Mouse (Mus musculus) intestine, embryonic 14.5 days (tissue): Measurements from ENCODE around the gene Alk. TPM values are rescaled to one million over a fixed set of nuclear protein-coding genes. Genes with fewer than 3 reads are reported as not detected.

Source experiments
- ATAC-seq: fragments of 200-750 bp; cut with Nextera tagmentation; replicated peaks from 2 replicates; pipeline ENCODE4 v1.8.0; 2017; ENCODE audit warnings: low read depth, moderate number of reproducible peaks, moderate TSS enrichment, moderate library complexity; ENCODE audit not compliant: low FRiP score, low TSS enrichment
- DNase-seq: peaks from one replicate; pipeline ENCODE4 v3.0.0-alpha.2; 2018; ENCODE audit warnings: low spot score
- H3K27ac ChIP-seq: fragments of 300-500 bp; sonication (generic); 2 replicates; pipeline ENCODE4 v1.5.1; 2014; ENCODE audit warnings: low read depth, mild to moderate bottlenecking, control low read depth
- H3K27me3 ChIP-seq: fragments of 300-500 bp; sonication (generic); replicated peaks from 2 replicates; pipeline ENCODE4 v1.6.1; 2014; ENCODE audit warnings: low read length, control low read depth; ENCODE audit not compliant: control insufficient read depth, insufficient read depth
- H3K36me3 ChIP-seq: fragments of 300-500 bp; sonication (generic); 2 replicates; pipeline ENCODE4 v1.6.1; 2014; ENCODE audit warnings: low read length, control low read depth; ENCODE audit not compliant: control insufficient read depth, insufficient read depth
- H3K4me1 ChIP-seq: fragments of 300-500 bp; sonication (generic); replicated peaks from 2 replicates; pipeline ENCODE4 v1.6.1; 2014; ENCODE audit warnings: low read length, control low read depth, mixed read lengths; ENCODE audit not compliant: control insufficient read depth, insufficient read depth
- H3K4me2 ChIP-seq: fragments of 300-500 bp; sonication (generic); 2 replicates; pipeline ENCODE4 v1.6.1; 2014; ENCODE audit warnings: low read length
- H3K4me3 ChIP-seq: fragments of 300-500 bp; sonication (generic); 2 replicates; pipeline ENCODE4 v1.5.1; 2014; ENCODE audit warnings: low read depth, low read length, control low read depth, mixed read lengths
- H3K9ac ChIP-seq: fragments of 300-500 bp; sonication (generic); 2 replicates; pipeline ENCODE4 v1.6.1; 2014; ENCODE audit warnings: mild to moderate bottlenecking, low read length
- H3K9me3 ChIP-seq: fragments of 300-500 bp; sonication (generic); 2 replicates; pipeline ENCODE4 v1.6.1; 2016; ENCODE audit warnings: low read length, control low read depth; ENCODE audit not compliant: control insufficient read depth
- WGBS: fragments of 180-500 bp; shearing (Covaris S2); extraction: QIAGEN DNeasy Blood & Tissue Kit; methylation state at CpG from one replicate; pipeline ENCODE4 v1.1.7; 2014; 5-methylcytosine and 5-hydroxymethylcytosine counted together
- polyA plus RNA-seq: library from polyadenylated mRNA; unstranded; fragments of >200 nt; fragmentation: Nextera tagmentation; extraction: Ambion mirVana; gene quantifications from 2 replicates; pipeline ENCODE4 v1.2.1, GENCODE M21; 2014

Gene Alk
- polyA plus RNA-seq, 1 experiment from 2014 or later: 0.61 TPM

DNA sequence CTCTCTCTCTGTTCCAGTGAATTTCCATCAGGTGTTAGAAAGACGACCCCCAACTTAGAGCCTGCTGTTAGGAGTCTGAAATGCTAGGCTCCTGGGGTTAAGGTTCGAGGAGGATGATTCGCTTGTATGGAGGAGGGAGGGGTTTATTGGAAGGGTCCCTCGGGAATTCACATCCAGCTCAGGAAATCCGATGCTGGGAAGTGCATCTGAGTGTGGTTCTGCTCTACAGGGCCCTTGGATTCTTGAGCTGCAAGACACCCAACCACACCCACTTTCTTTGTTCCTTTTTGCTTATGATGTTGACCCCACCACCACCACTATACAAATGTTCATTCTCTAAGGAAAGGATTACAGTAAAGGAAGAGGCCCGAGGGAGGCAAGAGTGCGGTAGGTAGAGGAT lies 81.4 kb downstream of the Alk start:
- Histone ChIP-seq H3K27ac (no peak overlapping the region), H3K27me3 (no peaks in the 10 kb centered on the region)
- no peak for ATAC-seq

DNA sequence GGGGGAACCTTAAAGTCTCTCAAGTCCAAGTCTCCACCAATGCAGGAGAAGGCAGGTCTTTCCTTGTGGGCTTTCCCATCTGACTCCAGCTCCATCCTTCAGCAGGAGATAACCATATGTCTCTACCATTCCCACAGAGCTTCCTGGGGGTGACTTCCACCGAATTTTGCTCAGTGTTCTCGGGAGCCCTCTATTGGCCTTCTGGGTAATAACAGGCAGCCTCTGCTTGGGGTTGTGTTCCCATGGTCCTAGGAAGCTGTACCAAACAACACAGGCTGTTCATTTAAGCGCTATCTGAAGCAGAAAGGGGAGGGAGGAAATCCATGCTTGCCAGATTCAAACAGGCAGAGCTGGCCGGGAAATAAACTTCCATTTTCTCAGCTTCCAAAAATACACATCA lies 82.0 kb downstream of the Alk start:
- Histone ChIP-seq H3K4me3 (no peak overlapping the region), H3K9ac (no peak overlapping the region), H3K4me2 (no peak overlapping the region), H3K27me3 (no peaks in the 10 kb centered on the region), H3K4me1 (no peaks in the 10 kb centered on the region), H3K27ac (no peak overlapping the region), H3K9me3 (no peaks in the 10 kb centered on the region), H3K36me3 (no peaks in the 10 kb centered on the region)
- ATAC-seq (no peak), DNase-seq (peak; percentile 71)
- 26% methylated on average over 4 of the region's 4 CpGs for WGBS

More for the DNA sequence above, 81.4 kb downstream of the Alk start:
- Histone ChIP-seq H3K36me3 (no peaks in the 10 kb centered on the region), H3K9ac (no peak overlapping the region), H3K9me3 (no peaks in the 10 kb centered on the region), H3K4me1 (no peaks in the 10 kb centered on the region), H3K4me2 (no peak overlapping the region), H3K4me3 (no peak overlapping the region)
- no peak for DNase-seq
- 47% methylated on average over 7 of the region's 7 CpGs for WGBS

DNA sequence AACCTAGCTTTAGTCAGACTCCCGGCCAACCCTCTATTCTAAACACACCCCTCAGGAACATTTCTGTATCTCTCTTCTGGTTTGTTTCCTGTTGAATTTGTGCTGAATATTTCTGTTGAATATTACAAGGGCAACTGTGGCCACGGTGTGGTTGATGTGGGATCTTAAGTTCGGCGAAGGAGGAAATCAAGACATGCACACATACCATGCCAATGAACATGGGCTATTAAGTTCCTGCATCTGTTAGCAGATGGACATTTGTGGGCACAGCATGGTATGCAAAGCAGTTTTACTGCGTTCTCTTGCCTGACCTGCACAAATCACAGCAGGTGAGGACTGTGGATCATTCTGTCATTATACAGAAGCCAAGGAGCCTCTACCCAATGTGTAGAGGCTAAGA lies 83.1 kb downstream of the Alk start:
- no peaks in the 10 kb centered on the region for H3K36me3 ChIP-seq
- H3K4me1 ChIP-seq: no peaks in the 10 kb centered on the region
- H3K9me3 ChIP-seq: no peaks in the 10 kb centered on the region
- H3K9ac ChIP-seq: no peak overlapping the region
- no peak for ATAC-seq
- no peak for DNase-seq
- no peak overlapping the region for H3K4me3 ChIP-seq
- no peaks in the 10 kb centered on the region for H3K27me3 ChIP-seq
- WGBS: 90% methylated on average over 5 of the region's 5 CpGs
- no peak overlapping the region for H3K4me2 ChIP-seq
- no peak overlapping the region for H3K27ac ChIP-seq

DNA sequence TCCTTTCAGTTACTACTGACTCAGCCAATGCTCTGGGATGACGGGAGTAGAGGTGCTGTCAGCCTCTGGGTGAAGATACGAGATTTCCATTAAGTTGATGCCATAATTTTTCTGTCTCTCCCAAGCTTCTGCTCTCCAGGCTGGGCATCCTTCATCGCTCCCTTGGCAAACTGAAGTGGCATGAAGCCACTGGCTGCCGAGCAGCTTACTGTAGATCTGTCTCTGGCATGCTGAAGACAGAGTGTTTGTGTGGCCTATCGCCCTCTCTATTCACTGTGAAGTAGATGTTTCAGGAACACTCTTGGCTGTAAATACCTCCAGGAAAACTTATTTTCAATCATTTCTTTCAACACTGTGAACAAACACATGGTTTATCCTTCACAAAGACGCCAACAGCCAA lies 93.7 kb downstream of the Alk start:
- Histone ChIP-seq H3K9ac (no peak overlapping the region), H3K4me3 (no peak overlapping the region), H3K4me2 (no peak overlapping the region), H3K27me3 (no peaks in the 10 kb centered on the region), H3K9me3 (no peaks in the 10 kb centered on the region), H3K4me1 (no peaks in the 10 kb centered on the region), H3K27ac (no peak overlapping the region), H3K36me3 (no peaks in the 10 kb centered on the region)
- WGBS: 82% methylated on average over 6 of the region's 6 CpGs
- ATAC-seq (no peak), DNase-seq (no peak)

DNA sequence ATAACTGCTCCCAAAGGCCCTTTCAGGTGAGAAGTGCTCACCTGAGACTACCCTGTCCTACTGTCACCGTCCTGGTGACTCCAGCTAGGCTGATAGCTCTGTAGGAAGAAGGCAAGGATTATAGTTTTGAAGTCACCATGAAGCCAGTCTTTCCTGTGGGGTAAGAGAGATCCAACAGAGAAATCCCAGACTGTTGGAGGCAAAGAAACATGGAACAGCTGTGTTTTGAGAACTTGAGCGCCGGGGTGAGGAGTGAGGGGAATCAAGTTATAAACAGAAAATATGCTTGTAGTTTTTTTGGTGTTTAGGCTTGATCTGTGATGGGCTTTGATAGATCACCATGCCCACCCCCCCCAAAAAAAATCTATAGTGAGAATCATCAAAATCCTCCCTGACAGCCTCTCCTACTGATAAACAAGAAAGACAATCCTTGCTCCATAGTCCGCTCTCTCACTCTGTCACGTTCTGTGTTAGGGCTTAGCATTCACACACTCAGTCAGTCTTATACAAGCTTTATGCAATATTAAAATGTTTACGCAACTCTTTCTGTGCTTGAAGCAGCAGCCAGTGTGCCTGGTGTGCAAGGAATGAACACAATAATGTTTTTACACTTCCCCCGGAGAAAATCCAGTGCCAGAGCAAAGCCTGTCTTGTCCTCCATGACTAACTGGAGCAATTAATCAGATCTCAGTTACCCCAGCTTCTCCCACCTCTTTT lies 95.6 kb downstream of the Alk start:
- no peaks in the 10 kb centered on the region for H3K9me3 ChIP-seq
- H3K27me3 ChIP-seq: no peaks in the 10 kb centered on the region
- H3K4me2 ChIP-seq: no peak overlapping the region
- H3K27ac ChIP-seq: no peak overlapping the region
- ATAC-seq: no peak
- H3K9ac ChIP-seq: no peak overlapping the region
- H3K4me3 ChIP-seq: no peak overlapping the region
- no peaks in the 10 kb centered on the region for H3K36me3 ChIP-seq
- no peaks in the 10 kb centered on the region for H3K4me1 ChIP-seq
- DNase-seq: no peak
- WGBS: 60% methylated on average over 7 of the region's 7 CpGs

DNA sequence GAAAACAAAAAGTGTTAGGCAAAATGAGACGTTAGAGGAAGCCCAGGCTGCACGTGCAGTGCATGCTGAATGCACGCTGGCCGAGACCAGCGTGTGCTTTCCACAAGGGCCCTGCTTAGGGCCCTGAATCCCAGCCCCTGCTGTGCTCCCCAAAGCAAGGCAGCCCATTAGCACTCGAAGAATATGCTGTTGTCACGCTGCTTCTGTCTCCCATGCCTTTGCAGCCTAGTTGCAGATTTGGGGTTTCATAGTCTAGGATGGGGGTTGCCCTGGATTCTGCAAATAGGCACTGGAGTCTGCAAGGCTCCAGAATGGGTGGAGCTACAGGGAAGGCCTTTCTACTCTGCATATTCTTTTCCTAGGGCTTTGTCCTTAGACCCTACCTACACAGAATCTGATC lies 99.2 kb downstream of the Alk start:
- whole genome bisulfite sequencing: 59% methylated on average over 7 of the region's 7 CpGs
- Histone ChIP-seq H3K36me3 (no peaks in the 10 kb centered on the region), H3K27me3 (no peaks in the 10 kb centered on the region), H3K4me3 (no peak overlapping the region), H3K27ac (no peak overlapping the region), H3K9ac (no peak overlapping the region), H3K4me2 (no peak overlapping the region), H3K4me1 (no peaks in the 10 kb centered on the region), H3K9me3 (no peaks in the 10 kb centered on the region)
- DNase-seq (no peak), ATAC-seq (no peak)

DNA sequence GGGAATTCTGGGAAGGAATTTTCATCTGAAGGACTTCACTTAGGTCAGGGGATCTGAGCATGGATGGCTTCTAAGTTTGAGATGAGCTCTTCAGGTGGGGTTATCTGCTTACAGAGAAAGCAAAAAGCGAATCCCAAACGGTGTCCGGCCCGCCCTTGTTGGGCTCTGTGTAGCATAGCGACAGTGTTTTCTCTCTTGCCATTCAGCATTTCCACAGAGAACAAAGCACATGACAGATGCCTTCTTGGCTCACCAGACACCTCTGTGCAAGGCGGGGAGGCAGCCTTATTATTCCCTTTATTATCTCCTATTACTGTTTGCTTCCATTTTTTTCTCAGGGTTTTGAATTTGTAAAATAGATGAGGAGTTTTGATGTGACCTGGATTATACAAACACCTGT lies 99.8 kb downstream of the Alk start:
- no peak overlapping the region for H3K9ac ChIP-seq
- no peaks in the 10 kb centered on the region for H3K36me3 ChIP-seq
- 87% methylated on average over 6 of the region's 6 CpGs for WGBS

DNA sequence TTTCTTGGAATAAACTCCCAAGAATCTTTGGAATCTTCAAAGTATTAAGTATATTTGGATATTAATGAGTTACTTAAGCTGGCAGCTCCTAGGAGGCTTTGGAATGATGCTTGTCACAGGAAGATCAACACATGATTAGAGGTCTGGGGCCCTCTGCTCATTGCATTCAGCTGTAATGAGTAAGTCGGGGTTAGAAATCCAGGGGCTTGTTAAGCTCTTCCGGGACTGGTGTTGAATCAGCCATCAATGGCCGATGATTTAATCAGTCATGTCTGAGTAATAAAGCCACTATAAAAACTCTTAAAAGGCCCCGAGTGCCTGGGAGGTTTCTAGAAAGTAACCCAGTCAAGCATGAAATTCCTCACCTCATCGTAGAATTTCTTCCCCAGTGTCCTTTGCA lies 109.0 kb downstream of the Alk start:
- no peak overlapping the region for H3K27ac ChIP-seq
- no peak for ATAC-seq
- no peak overlapping the region for H3K9ac ChIP-seq

More for the DNA sequence above, 99.8 kb downstream of the Alk start:
- no peak overlapping the region for H3K4me3 ChIP-seq
- no peak for ATAC-seq
- no peaks in the 10 kb centered on the region for H3K4me1 ChIP-seq
- no peaks in the 10 kb centered on the region for H3K27me3 ChIP-seq
- H3K4me2 ChIP-seq: no peak overlapping the region
- H3K27ac ChIP-seq: no peak overlapping the region
- H3K9me3 ChIP-seq: no peaks in the 10 kb centered on the region
- no peak for DNase-seq

DNA sequence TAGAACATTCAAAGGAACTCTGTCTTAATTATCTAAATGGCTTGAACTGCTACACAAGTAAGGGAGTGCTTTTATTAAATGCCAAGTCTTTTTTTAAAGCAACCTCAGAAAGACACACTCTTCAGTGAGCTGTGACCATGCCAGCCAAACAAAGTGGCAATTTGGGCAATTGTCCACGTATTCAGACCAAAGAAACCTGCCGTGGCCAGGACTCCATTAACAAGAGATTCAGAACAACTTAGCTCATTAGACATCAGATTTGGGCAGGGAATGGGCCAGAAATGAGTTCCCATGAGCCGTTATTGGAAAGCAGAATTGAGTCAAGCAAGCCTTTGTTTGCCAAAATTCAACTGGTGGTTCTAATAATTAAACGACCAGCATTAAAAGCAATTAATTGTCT lies 118.8 kb downstream of the Alk start:
- H3K4me2 ChIP-seq: no peak overlapping the region
- no peaks in the 10 kb centered on the region for H3K36me3 ChIP-seq
- H3K27ac ChIP-seq: no peak overlapping the region
- WGBS: 82% methylated on average over 4 of the region's 4 CpGs
- no peaks in the 10 kb centered on the region for H3K4me1 ChIP-seq
- DNase-seq (no peak), ATAC-seq (no peak)
- no peak overlapping the region for H3K9ac ChIP-seq
- no peaks in the 10 kb centered on the region for H3K9me3 ChIP-seq
- H3K27me3 ChIP-seq: no peaks in the 10 kb centered on the region
- no peak overlapping the region for H3K4me3 ChIP-seq

More for the DNA sequence above, 109.0 kb downstream of the Alk start:
- 77% methylated on average over 5 of the region's 5 CpGs for WGBS
- Histone ChIP-seq H3K4me1 (no peaks in the 10 kb centered on the region), H3K9me3 (no peaks in the 10 kb centered on the region), H3K36me3 (no peaks in the 10 kb centered on the region), H3K27me3 (no peaks in the 10 kb centered on the region), H3K4me3 (no peak overlapping the region), H3K4me2 (no peak overlapping the region)
- DNase-seq: no peak
